Mouse (Mus musculus) bone marrow, adult 2 months (tissue): ENCODE measurements around the gene Atg10.

Experiments used
- CTCF ChIP-seq: fragments of 200-500 bp; IDR thresholded peaks from 2 replicates; pipeline ENCODE4 v1.5.1; 2011; ENCODE audit warnings: low read length, control low read depth; ENCODE audit not compliant: control insufficient read depth, insufficient read depth
- POLR2A ChIP-seq: fragments of 200-500 bp; IDR thresholded peaks from 2 replicates; pipeline ENCODE4 v1.6.1; 2011; ENCODE audit warnings: low read depth, mild to moderate bottlenecking, control low read depth, low read length, borderline replicate concordance; ENCODE audit not compliant: control insufficient read depth

GRCm38 (mm10) chr13:91202564-91202963 lies 21.2 kb downstream of the Atg10 start:
- TF ChIP-seq CTCF, result no peak
- no peak for TF ChIP-seq POLR2A
